Mouse (Mus musculus) gastrocnemius, postnatal 4 days (tissue): ENCODE results near the gene Anp32e. TPM values are rescaled to one million over a fixed set of nuclear protein-coding genes. Genes with fewer than 3 reads are reported as not detected.
"Not testable (repeated sequence)": the region's sequence is repeated elsewhere in the genome, so short reads cannot be mapped to it uniquely, and the experiment has no call there.

Experiments
- DNase-seq, 2 experiments: peaks; one replicate each; pipeline ENCODE4 v3.0.0; 2021 to 2022; ENCODE audit warnings: low spot score in 2 of 2, mixed read lengths in 2 of 2
- long read RNA-seq, 2 experiments: library from polyadenylated mRNA; stranded (forward); transcript quantifications; one replicate each; pipeline ENCODE4 v2.0.0; 2021
- total RNA-seq, 2 experiments: library from RNA; stranded (reverse); gene quantifications; 2 replicates each; pipeline ENCODE4 v1.2.3; 2021

Anp32e gene
- 100 to 1,000 TPM; 125 to 126 TPM for total RNA-seq
- long read RNA-seq, experiment 1, transcript Anp32e-202 (7 exons, 3,274 nt), result major isoform, 75 of 99 reads
- long read RNA-seq, experiment 1, transcript Anp32e-201 (7 exons, 1,381 nt), result minor isoform, 5 of 99 reads
- long read RNA-seq, experiment 1, partial matches to known transcripts, result 6 of 99 reads
- long read RNA-seq, experiment 1, other reads (novel, unspliced or antisense), result 12 of 99 reads
- long read RNA-seq, experiment 2, transcript Anp32e-201 (7 exons, 1,381 nt), result minor isoform, 6 of 112 reads
- long read RNA-seq, experiment 2, transcript Anp32e-202 (7 exons, 3,274 nt), result major isoform, 82 of 112 reads
- long read RNA-seq, experiment 2, partial matches to known transcripts, result 8 of 112 reads
- long read RNA-seq, experiment 2, other reads (novel, unspliced or antisense), result 14 of 112 reads

GRCm38 (mm10) chr3:95928658-95929503, at the start of gene Anp32e:
TSS of gene Anp32e (plus strand) at chr3:95929246.
- DNase-seq, result peak; percentile 93 to 94

GRCm38 (mm10) chr3:95881979-95882815, 46.8 kb upstream of the Anp32e start, which contains the start of gene Ciart:
TSS of gene Ciart (minus strand) at chr3:95882251.
- peak; percentile 82 to 90 for DNase-seq

GRCm38 (mm10) chr3:95882816-95883425, 46.1 kb upstream of the Anp32e start:
- DNase-seq, result peak in 1 of 2 experiments; percentile 79

GRCm38 (mm10) chr3:95884400-95884799, 44.6 kb upstream of the Anp32e start:
- DNase-seq, result no peak

- DNase-seq, result no peak
These were observed 41.5 kb upstream of the Anp32e start for GRCm38 (mm10) chr3:95887596-95887995.

- DNase-seq, result no peak
These were observed 39.4 kb upstream of the Anp32e start for GRCm38 (mm10) chr3:95889664-95890063.

- DNase-seq, result no peak
These were observed 37.6 kb upstream of the Anp32e start, which contains the start of gene BC028528 for GRCm38 (mm10) chr3:95891211-95892065. TSS of gene BC028528 (minus strand) at chr3:95892005.

- DNase-seq, result no peak
These were observed 36.7 kb upstream of the Anp32e start for GRCm38 (mm10) chr3:95892066-95893052.

GRCm38 (mm10) chr3:95893126-95893525, 35.9 kb upstream of the Anp32e start:
- DNase-seq, result no peak

- DNase-seq, result peak; percentile 87 to 95
These were observed 35.3 kb upstream of the Anp32e start, which contains the start of gene Aph1a for GRCm38 (mm10) chr3:95893606-95894316. TSS of gene Aph1a (plus strand) at chr3:95893969.

GRCm38 (mm10) chr3:95894317-95895160, 34.5 kb upstream of the Anp32e start:
- DNase-seq, result peak; percentile 39 to 68

- not testable (repeated sequence) for DNase-seq
These were observed 33.5 kb upstream of the Anp32e start for GRCm38 (mm10) chr3:95895501-95895900.

GRCm38 (mm10) chr3:95899800-95900524, 29.1 kb upstream of the Anp32e start:
- no peak for DNase-seq

- DNase-seq, result no peak
These were observed 27.3 kb upstream of the Anp32e start for GRCm38 (mm10) chr3:95901616-95902372.

GRCm38 (mm10) chr3:95902373-95902625, 26.7 kb upstream of the Anp32e start:
- no peak for DNase-seq
